Mouse (Mus musculus): ENCODE data around the gene Caprin2. TPM values are rescaled to one million over a fixed set of nuclear protein-coding genes. Genes with fewer than 3 reads are reported as not detected.

The Caprin2 gene
- polyA plus RNA-seq, 1 experiment from 2014 or later, result 14.7 TPM

- ATAC-seq (ENCODE audit: insufficient number of reproducible peaks, insufficient read depth, low FRiP score, low read depth), result peak; percentile 12
- no peaks in the 10 kb centered on the region for H3K9me3 ChIP-seq (ENCODE audit: control insufficient read depth, low read depth, low read length)
- peak overlapping the region; percentile 82 for H3K27ac ChIP-seq (ENCODE audit: low read length)
- peak overlapping the region; percentile 23 for H3K9ac ChIP-seq (replicated peaks; ENCODE audit: low read depth, low read length)
- peak overlapping the region; percentile 87 for H3K4me2 ChIP-seq (replicated peaks; ENCODE audit: low read depth, low read length)
- H3K27me3 ChIP-seq (ENCODE audit: control insufficient read depth, insufficient read depth, low read length), result no peaks in the 10 kb centered on the region
- 49% methylated on average over 6 of the region's 6 CpGs for WGBS
- peak overlapping the region; percentile 76 for H3K4me3 ChIP-seq (ENCODE audit: low read depth, low read length)
- no peaks in the 10 kb centered on the region for H3K36me3 ChIP-seq (ENCODE audit: control insufficient read depth, insufficient read depth, low read length)
- 0 out of 2 replicates have a peak, but pooled peaks cover 4% of the 10 kb centered on the region for H3K4me1 ChIP-seq (ENCODE audit: control insufficient read depth, insufficient read depth, low read length)
These were observed 442 bp upstream of the Caprin2 start for GRCm38 (mm10) chr6:148896507-148896851.

GRCm38 (mm10) chr6:148894888-148895772 lies 907 bp downstream of the Caprin2 start:
- Histone ChIP-seq H3K9ac (replicated peaks; ENCODE audit: low read depth, low read length) (peak overlapping the region; percentile 68), H3K4me3 (ENCODE audit: low read depth, low read length) (peak overlapping the region; percentile 76), H3K9me3 (ENCODE audit: control insufficient read depth, low read depth, low read length) (no peaks in the 10 kb centered on the region), H3K36me3 (ENCODE audit: control insufficient read depth, insufficient read depth, low read length) (no peaks in the 10 kb centered on the region), H3K4me1 (ENCODE audit: control insufficient read depth, insufficient read depth, low read length) (0 out of 2 replicates have a peak, but pooled peaks cover 4% of the 10 kb centered on the region), H3K27ac (ENCODE audit: low read length) (peak overlapping the region; percentile 82), H3K4me2 (replicated peaks; ENCODE audit: low read depth, low read length) (peak overlapping the region; percentile 87), H3K27me3 (ENCODE audit: control insufficient read depth, insufficient read depth, low read length) (no peaks in the 10 kb centered on the region)
- ATAC-seq (ENCODE audit: insufficient number of reproducible peaks, insufficient read depth, low FRiP score, low read depth), result peak; percentile 35
- WGBS, result 9% methylated on average over 18 of the region's 18 CpGs

GRCm38 (mm10) chr6:148873911-148874310 lies 22.1 kb downstream of the Caprin2 start:
- Histone ChIP-seq H3K4me2 (replicated peaks; ENCODE audit: low read depth, low read length) (no peak overlapping the region), H3K36me3 (ENCODE audit: control insufficient read depth, insufficient read depth, low read length) (no peaks in the 10 kb centered on the region), H3K27me3 (ENCODE audit: control insufficient read depth, insufficient read depth, low read length) (no peaks in the 10 kb centered on the region), H3K9me3 (ENCODE audit: control insufficient read depth, low read depth, low read length) (no peaks in the 10 kb centered on the region), H3K27ac (ENCODE audit: low read length) (no peak overlapping the region), H3K4me3 (ENCODE audit: low read depth, low read length) (no peak overlapping the region), H3K9ac (replicated peaks; ENCODE audit: low read depth, low read length) (no peak overlapping the region), H3K4me1 (ENCODE audit: control insufficient read depth, insufficient read depth, low read length) (no peaks in the 10 kb centered on the region)
- 86% methylated on average over 1 of the region's 1 CpGs for WGBS
- no peak for ATAC-seq (ENCODE audit: insufficient number of reproducible peaks, insufficient read depth, low FRiP score, low read depth)

DNA sequence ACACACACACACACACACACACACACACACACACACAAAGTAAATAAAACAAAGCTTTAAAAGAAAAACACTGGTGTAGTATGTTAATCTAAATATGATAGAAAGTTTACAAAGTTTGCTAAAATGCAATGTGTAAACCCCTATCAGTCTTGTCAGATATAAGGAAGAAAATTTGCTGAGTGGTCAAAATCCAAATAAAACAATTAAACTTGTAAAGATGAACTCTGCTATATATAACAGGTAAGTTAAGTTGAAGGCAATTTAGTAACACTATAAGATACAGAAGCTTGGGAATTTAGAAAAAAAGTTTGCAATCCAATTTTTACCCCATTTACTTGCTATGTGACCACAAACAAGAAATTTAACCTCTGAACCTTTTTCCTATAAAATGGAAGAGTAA lies 50.4 kb downstream of the Caprin2 start:
- ATAC-seq (ENCODE audit: insufficient number of reproducible peaks, insufficient read depth, low FRiP score, low read depth), result no peak
- Histone ChIP-seq H3K4me3 (ENCODE audit: low read depth, low read length) (no peak overlapping the region), H3K36me3 (ENCODE audit: control insufficient read depth, insufficient read depth, low read length) (no peaks in the 10 kb centered on the region; the same call in 1 of the 2 replicates), H3K27ac (ENCODE audit: low read length) (no peak overlapping the region), H3K4me1 (ENCODE audit: control insufficient read depth, insufficient read depth, low read length) (no peaks in the 10 kb centered on the region), H3K9ac (replicated peaks; ENCODE audit: low read depth, low read length) (no peak overlapping the region), H3K9me3 (ENCODE audit: control insufficient read depth, low read depth, low read length) (no peaks in the 10 kb centered on the region), H3K27me3 (ENCODE audit: control insufficient read depth, insufficient read depth, low read length) (no peaks in the 10 kb centered on the region), H3K4me2 (replicated peaks; ENCODE audit: low read depth, low read length) (no peak overlapping the region)

- Histone ChIP-seq H3K9ac (replicated peaks; ENCODE audit: low read depth, low read length) (no peak overlapping the region), H3K27me3 (ENCODE audit: control insufficient read depth, insufficient read depth, low read length) (no peaks in the 10 kb centered on the region), H3K4me1 (ENCODE audit: control insufficient read depth, insufficient read depth, low read length) (no peaks in the 10 kb centered on the region), H3K4me2 (replicated peaks; ENCODE audit: low read depth, low read length) (no peak overlapping the region), H3K36me3 (ENCODE audit: control insufficient read depth, insufficient read depth, low read length) (no peaks in the 10 kb centered on the region; the same call in 1 of the 2 replicates), H3K4me3 (ENCODE audit: low read depth, low read length) (no peak overlapping the region), H3K9me3 (ENCODE audit: control insufficient read depth, low read depth, low read length) (no peaks in the 10 kb centered on the region), H3K27ac (ENCODE audit: low read length) (no peak overlapping the region)
- ATAC-seq (ENCODE audit: insufficient number of reproducible peaks, insufficient read depth, low FRiP score, low read depth), result no peak
- 95% methylated on average over 1 of the region's 1 CpGs for WGBS
These were observed 54.3 kb downstream of the Caprin2 start for GRCm38 (mm10) chr6:148841760-148842159.

DNA sequence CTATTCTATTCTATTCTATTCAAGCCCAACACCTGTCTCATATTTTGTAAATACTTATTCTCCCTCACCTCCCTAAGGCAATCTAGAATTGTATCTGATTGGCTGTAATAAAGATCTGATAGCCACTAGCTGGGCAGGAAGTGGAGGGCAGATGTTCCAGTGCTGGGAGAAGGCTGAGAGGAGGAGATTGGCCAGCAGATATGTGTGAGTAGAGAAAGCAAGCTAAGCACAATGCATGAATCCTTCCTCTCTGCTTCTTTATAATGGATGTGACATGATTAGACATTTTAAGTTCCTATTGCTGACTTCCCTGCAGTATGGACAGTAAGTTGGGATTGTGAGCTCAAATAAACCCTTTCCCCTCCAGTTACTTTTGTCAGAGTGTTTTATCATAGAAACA lies 57.6 kb downstream of the Caprin2 start:
- Histone ChIP-seq H3K27me3 (ENCODE audit: control insufficient read depth, insufficient read depth, low read length) (no peaks in the 10 kb centered on the region), H3K4me1 (ENCODE audit: control insufficient read depth, insufficient read depth, low read length) (no peaks in the 10 kb centered on the region), H3K9me3 (ENCODE audit: control insufficient read depth, low read depth, low read length) (no peaks in the 10 kb centered on the region), H3K27ac (ENCODE audit: low read length) (no peak overlapping the region), H3K9ac (replicated peaks; ENCODE audit: low read depth, low read length) (no peak overlapping the region), H3K4me2 (replicated peaks; ENCODE audit: low read depth, low read length) (no peak overlapping the region), H3K4me3 (ENCODE audit: low read depth, low read length) (no peak overlapping the region), H3K36me3 (ENCODE audit: control insufficient read depth, insufficient read depth, low read length) (no peaks in the 10 kb centered on the region)
- ATAC-seq (ENCODE audit: insufficient number of reproducible peaks, insufficient read depth, low FRiP score, low read depth), result no peak

DNA sequence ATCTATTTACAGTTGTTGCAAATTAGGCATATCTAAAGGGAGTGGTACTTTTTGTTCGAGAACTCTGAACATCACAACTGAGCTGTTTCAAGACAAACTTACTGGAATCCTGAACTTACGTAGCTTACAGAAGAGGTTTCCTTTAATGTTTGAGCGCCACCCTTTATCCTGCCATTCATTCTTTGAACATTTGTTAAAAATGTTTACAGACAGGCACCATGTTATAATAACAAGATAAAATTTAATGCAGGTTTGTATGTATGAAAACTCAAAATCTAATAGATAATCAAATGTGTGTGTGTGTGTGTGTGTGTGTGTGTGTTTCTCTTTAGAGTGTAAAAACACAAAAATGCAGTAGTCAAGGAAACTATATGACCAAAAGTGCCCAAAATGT lies 64.3 kb downstream of the Caprin2 start:
- no peak overlapping the region for H3K9ac ChIP-seq (replicated peaks; ENCODE audit: low read depth, low read length)
- no peaks in the 10 kb centered on the region for H3K9me3 ChIP-seq (ENCODE audit: control insufficient read depth, low read depth, low read length)
- no peaks in the 10 kb centered on the region for H3K27me3 ChIP-seq (ENCODE audit: control insufficient read depth, insufficient read depth, low read length)
- H3K4me2 ChIP-seq (replicated peaks; ENCODE audit: low read depth, low read length), result peak overlapping the region; percentile 37
- H3K4me3 ChIP-seq (ENCODE audit: low read depth, low read length), result peak overlapping the region; percentile 60
- WGBS, result 20% methylated on average over 3 of the region's 3 CpGs
- no peak overlapping the region for H3K27ac ChIP-seq (ENCODE audit: low read length)
- no peaks in the 10 kb centered on the region for H3K36me3 ChIP-seq (ENCODE audit: control insufficient read depth, insufficient read depth, low read length)
- no peak; the same call in none of the 2 replicates for ATAC-seq (ENCODE audit: insufficient number of reproducible peaks, insufficient read depth, low FRiP score, low read depth)
- H3K4me1 ChIP-seq (ENCODE audit: control insufficient read depth, insufficient read depth, low read length), result peaks cover 5% of the 10 kb centered on the region

DNA sequence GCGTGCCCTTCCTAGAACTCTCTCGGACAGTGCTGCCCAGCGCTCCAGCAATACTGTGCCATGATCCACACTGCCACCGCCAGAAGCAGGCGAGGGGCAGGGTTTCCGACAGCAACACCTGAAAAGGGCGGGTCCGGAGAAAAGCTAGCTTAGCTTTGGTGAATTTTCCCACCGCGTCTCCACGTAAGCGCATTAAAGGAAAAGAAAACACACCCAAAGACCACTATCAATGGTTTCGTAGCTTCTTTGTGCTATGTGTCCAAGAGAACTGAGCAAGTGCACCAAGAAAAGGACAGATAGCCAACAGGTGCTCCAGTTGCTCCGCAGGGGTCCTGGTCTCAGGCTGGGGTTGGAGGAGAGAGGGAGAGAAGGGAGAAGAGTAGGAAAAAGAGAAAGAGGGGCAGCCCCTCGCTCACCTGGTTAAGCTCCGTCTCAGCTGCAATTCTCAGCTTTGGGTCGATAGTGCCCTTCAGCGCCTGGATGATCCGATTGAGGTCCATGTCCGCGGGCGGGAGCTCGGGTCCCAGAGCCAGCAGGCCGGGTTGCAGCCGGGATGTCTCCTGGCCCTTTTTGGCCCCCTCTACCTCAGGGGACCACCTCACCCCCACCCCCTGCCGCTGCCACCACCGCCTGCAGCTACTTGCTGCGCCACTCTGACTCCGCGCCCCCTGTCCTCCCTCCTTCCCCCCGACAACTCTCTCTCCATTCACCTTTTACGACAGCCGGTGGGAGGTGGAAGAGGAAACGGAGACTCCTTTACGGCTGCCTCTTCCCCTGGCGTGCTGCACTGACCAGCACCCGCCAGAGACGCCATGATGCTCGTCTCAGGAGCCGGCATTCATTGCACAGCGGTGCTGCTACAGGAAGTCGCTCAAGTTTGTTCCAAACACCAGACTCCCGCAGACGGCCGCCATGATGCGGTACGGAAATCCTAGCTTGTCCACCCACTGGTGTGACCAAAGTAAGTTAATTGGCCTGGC lies 65.0 kb downstream of the Caprin2 start, which contains the start of gene Ipo8:
Ipo8 (minus strand) TSS at position 720 of the 980 bp plus-strand sequence.
- Histone ChIP-seq H3K4me2 (replicated peaks; ENCODE audit: low read depth, low read length) (peak within 1 kb of the TSS; percentile 85), H3K36me3 (ENCODE audit: control insufficient read depth, insufficient read depth, low read length) (no peaks in the 10 kb centered on the region), H3K27ac (ENCODE audit: low read length) (peak within 1 kb of the TSS; percentile 52; the same call in 1 of the 2 replicates), H3K4me3 (ENCODE audit: low read depth, low read length) (peak within 1 kb of the TSS; percentile 60), H3K9ac (replicated peaks; ENCODE audit: low read depth, low read length) (peak within 1 kb of the TSS; percentile 61), H3K4me1 (ENCODE audit: control insufficient read depth, insufficient read depth, low read length) (peaks cover 5% of the 10 kb centered on the region), H3K9me3 (ENCODE audit: control insufficient read depth, low read depth, low read length) (no peaks in the 10 kb centered on the region), H3K27me3 (ENCODE audit: control insufficient read depth, insufficient read depth, low read length) (no peaks in the 10 kb centered on the region)
- under 1% methylated on average over 47 of the region's 47 CpGs for WGBS
- peak; percentile 99 for ATAC-seq (ENCODE audit: insufficient number of reproducible peaks, insufficient read depth, low FRiP score, low read depth)
